Mouse (Mus musculus) gastrocnemius, postnatal 10 days (tissue): ENCODE results near the gene Cops8. TPM values are rescaled to one million over a fixed set of nuclear protein-coding genes. Genes with fewer than 3 reads are reported as not detected.
A peak's percentile ranks its signal among the peaks of the same experiment; 100 is the strongest.

ENCODE experiments used
- DNase-seq: peaks from one replicate; pipeline ENCODE4 v3.0.0; 2021; ENCODE audit warnings: mixed read lengths
- long read RNA-seq, 2 experiments: library from polyadenylated mRNA; stranded (forward); transcript quantifications; one replicate each; pipeline ENCODE4 v2.0.0; 2021
- total RNA-seq, 2 experiments: library from RNA; stranded (reverse); gene quantifications; 2 replicates each; pipeline ENCODE4 v1.2.3; 2021

The Cops8 gene
- 10 to 100 TPM; 74.9 to 75.5 TPM for total RNA-seq
- long read RNA-seq, experiment 1, transcript Cops8-201 (8 exons, 2,287 nt): major isoform, 139 of 147 reads
- long read RNA-seq, experiment 1, partial matches to known transcripts: 4 of 147 reads
- long read RNA-seq, experiment 1, other reads (novel, unspliced or antisense): 2 of 147 reads
- long read RNA-seq, experiment 2, transcript Cops8-201 (8 exons, 2,287 nt): major isoform, 130 of 139 reads
- long read RNA-seq, experiment 2, partial matches to known transcripts: 2 of 139 reads
- long read RNA-seq, experiment 2, other reads (novel, unspliced or antisense): 7 of 139 reads

DNA sequence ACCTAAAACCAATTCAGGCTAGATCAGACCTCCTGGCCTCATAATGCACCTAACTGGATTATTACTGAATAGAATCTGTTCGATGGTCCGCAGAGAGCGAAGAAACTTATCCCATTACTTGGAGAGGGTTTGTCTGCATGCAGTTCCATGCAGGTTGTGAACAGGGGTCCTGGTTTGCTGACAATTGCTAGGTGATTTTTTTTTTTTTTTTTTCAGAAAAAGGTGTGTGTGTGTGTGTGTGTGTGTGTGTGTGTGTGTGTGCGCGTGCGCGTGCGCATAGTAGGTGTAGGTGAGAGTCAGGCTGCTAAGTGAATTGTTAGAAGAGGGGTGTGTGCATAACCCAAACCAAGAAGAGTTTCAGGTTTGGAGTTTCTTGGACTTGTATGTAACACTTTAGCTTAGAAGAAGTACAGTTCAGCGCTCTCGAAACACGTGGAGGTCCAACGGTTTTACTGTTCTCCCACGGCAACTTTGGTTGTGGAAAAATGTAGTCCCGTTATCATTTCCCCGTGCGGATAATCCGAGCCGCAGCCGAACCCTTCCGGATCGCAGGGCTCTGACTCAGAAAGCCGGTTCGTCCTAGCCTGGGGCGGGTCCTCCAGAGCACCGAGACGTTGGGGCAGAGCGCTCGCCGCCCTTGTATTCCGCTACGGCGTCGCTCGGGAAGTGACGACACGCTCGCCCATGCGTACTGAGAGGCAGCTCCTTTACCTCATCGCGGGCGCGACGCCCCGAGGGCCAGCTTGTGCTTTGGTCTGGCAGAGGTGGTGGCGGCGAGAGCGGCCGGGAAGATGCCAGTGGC lies at the start of gene Cops8:
Gene Cops8, plus strand, starts transcription at position 223 of the 802 bp plus-strand sequence.
- DNase-seq: peak; percentile 98

DNA sequence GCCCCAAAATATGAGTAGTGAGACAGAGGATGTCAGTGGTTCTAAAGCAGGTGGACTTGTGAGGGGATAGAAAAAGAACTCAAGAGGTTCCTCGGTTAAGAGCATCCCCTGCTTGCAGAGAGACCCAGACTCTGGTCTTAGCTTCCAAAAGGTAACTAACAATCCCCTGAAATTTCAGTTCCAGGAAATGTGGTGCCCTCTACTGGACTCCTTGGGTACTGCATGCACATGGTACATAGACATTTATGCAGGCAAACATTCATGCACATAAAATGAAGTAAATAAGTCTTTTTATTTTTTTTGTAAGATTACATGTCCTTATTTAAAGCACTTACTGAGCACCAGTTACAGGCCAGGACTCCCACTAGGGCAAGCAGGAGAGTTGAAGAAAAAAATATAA lies 45.6 kb upstream of the Cops8 start:
- no peak for DNase-seq

DNA sequence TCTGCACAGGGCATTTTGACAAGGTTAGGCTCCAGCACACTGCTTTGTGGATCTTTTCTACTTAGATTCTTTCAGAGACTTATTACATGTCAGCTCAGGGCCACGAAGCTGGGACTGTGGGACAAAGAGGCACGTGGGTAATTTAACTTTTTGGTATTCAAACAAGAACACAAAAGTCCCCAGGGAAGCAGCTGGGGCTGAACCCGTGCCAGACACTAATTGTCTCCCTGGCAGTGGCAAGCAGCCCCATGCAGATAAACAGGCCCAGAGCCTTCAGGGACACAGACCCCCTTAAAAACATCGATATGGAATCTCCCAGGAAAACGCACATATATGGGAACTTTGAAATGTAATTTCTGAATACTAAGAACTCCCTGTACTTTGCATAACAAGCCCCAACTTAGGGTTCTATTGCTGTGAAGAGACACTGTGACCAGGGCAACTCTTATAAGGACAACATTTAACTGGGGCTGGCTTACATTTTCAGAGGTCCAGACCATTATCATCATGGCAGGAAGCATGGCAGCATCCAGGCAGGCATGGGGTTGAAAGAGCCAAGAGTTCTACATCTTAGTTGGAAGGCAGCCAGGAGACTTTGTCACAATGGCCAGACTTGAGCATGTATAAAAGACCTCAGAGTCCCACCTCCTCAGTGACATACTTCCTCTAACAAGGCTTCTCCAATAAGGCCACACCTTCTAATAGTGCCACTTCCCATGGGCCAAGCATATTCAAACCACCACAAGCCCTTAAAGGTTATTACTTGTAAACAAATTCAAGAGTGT lies 41.6 kb upstream of the Cops8 start:
- no peak for DNase-seq

DNA sequence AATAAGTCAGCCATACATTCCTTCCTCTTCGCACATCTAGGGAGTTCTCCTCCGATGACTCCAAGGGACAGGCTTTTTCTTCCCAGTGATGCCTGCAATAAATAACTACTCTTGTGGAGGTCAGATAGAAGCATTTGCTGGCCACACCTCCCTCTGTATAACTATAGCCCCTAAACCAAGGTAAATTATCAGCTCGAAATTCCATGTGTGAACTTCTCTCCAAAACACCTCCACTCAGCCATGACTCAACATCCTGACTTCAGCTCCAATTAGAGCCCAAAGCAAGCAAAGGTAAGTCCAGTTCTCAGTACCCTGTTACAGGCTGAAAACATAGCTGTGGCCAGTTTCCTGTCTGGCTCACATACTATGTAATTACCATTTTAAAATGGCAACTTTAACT lies 38.8 kb upstream of the Cops8 start:
- no peak for DNase-seq

DNA sequence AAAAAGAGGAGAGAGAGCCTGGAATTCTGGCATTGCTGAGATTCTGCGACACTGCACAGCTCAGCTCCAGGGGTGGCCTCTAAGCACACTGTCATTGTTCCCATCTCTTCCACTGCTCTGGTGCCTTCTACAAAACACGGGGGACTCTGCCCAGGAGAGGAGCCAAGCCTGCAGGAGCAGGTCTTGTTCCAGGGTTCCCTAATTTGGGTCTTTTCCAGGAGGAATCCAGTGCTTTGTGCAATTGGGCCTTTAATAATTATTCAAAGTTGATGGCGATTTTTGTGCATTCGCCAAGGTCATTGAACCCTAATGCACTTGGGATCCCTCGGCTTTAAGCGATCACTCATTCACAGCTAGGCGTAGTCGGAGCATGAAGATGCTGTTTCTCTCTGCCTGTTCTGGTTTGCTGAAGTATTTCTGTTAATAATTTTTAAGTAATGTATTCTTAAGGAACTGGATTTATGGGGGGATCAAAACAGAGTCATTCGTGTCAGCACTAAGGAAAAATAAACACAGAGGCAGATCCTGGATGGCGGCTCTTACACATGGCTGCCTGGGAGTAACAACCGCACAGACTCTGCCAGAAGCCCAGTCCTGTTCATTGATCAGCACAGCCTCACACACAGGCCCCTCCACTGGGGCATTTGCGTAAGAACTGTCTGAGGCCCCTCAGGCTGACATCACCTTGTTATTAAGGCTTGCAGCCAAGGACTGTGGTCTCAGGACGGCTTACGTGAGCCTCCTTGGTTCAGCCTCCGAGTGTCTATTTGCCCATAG lies 35.9 kb upstream of the Cops8 start:
- no peak for DNase-seq

DNA sequence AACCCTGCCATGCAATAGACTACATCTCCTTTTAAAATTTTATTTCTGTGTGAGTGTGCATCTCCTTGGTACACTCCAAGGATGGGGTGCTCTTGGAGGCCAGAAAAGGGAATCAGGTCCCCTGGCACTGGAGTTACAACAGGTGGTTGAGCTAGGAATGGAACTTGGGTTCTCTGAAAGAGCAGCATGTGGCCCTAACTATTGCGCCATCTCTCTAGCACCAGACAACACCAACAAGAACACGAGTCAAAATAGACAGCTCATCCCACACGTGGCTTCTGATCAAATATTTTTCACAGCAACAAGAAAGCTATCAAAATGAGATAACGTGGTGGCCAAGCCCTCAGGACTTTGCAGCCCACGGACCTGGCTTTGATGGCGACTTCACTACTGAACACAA lies 28.9 kb upstream of the Cops8 start:
- no peak for DNase-seq

DNA sequence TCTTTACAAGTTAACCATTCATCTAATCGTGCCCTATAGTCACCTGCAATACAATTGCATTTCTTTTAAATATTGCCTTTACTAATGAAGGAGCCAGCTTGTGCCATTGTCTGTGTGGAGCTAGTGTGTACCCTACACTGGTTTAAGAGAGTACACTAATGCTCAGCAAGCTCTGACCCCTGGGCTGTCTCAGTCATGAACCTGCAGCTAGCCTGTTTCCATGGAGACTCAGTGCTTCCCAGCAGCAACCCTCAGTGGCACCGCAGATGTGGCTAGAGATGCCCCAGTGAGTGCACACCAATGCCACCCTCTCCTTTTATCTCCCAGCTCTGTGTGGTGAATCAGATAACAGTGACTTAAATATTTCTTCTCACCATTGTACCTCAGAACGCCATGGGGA lies 27.9 kb upstream of the Cops8 start:
- no peak for DNase-seq

DNA sequence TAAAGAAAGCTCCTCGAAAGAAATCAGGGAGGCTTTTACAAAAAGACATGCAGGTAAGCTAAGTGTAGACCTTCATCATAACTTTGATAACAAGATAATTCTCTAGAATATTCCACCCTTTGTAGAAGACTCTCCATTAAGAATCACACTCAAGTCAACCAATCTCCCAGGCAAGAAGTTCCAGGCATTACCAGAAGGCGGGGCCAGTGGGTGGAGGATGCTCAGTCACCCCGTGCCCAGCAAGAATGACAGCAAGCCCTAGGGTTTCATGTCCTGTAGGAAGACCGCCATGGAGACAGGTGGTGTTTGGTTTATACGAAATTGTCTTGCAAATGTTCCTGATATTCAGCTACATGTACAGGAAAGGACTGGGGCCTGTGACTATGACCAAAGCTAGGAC lies 25.4 kb upstream of the Cops8 start:
- DNase-seq: no peak

DNA sequence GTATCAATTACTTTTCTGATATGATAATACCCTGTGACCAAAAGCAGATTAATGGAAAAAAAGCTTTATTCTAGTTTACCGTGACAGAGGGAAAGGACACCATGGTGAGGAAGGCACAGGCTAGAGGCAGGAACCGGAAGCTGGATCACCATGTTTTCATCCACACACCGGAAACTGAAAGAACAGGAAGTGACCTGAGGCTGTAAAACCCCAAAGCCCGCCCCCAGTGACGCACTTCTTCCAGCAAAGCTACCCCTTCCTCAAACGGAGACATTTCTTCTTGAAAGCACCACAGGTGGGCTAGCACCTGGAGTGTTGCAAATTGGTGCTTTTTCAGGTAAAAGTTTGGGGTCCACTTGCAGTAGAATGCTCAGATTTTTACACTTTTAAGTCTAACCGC lies 20.1 kb upstream of the Cops8 start:
- DNase-seq: no peak

DNA sequence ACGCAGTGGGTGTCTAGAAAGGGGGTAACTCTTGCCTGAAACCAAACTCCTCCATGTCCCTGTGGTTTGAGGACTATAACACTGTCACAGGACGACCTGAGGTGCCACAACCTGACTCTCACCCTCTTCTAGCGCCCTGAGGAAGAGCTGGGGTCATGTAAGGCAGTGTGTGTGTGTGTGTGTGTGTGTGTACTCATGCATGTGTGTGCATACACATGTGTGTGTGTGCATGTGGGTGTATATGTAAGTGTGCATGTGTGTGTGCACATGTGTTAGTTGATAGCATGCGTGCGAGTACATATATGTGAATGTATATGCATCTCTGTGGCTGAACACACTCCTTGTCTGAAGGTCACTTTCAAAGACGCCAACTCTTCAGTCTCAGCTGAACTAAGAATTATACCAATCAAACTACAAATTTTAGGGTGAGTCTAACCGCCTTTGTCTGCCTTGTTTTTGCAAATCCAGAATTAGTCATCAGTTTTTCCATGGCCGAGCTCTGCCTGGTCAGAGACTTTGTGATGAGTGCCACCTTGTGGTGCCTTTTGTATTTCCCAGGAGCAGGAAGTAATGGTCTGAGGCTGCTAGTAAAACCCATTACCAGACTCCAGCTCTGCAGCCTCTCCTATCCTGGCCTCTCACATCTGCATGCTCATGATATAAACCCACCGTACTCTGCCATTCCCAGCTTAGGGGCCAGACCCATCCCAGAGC lies 14.6 kb upstream of the Cops8 start:
- peak; percentile 85 for DNase-seq

DNA sequence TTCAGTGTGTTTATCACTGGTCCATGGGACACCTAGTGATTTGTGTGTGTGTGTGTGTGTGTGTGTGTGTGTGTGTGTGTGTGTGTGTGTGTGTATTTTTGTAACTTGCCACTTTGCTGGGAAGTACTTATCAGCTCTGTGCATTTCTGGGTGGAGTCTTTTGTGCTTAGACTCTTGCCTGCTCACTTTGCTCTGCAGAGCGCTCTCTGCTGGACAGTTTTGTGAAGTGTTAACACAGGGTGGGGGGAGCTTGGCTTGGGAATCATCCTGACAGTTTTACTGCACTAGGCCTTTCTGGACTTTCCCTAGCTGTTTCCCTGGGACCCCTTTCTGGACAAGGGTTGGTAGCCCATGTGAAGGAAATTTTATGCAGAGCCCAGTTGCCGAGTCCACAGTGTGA lies 12.0 kb upstream of the Cops8 start:
- peak; percentile 68 for DNase-seq

DNA sequence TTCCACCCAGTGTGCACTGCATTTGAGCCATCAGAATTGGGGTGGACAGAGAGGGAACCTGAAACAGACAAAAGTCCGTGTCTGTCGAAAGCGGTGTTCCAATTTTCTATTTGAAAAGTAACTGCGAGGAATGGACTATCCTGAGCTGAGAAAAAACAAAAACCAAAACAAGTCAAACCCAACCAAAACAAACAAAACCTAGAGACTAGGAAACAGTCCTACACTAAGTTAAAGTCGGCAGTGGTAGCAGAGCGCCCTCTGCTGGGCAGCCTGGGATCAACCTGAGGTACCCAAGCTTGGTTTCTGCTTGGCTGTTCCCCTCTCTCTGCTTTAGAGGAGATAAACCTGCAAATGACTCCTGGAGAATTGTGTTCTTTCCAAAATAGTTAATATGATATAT lies 10.0 kb upstream of the Cops8 start:
- peak; percentile 91 for DNase-seq

DNA sequence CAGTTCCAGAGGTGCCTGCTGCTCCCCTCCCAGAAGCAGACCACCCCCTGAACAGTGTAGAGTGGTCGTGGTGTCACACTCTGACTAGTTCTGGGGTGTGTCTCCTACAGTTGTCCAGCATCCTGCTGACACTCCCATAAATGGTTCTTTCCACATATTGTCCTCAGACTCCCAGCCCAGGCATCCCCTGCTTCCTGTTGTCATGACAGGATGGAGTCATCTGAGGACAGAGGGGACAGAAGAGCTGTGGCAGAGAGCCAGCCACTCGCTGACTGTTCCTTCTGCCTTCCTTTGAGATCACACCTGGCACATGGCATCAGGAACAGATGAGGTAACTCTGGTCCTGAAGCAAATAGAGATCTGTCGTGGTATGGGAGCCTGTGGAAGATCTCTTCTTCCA lies 3.6 kb upstream of the Cops8 start:
- peak; percentile 29 for DNase-seq

DNA sequence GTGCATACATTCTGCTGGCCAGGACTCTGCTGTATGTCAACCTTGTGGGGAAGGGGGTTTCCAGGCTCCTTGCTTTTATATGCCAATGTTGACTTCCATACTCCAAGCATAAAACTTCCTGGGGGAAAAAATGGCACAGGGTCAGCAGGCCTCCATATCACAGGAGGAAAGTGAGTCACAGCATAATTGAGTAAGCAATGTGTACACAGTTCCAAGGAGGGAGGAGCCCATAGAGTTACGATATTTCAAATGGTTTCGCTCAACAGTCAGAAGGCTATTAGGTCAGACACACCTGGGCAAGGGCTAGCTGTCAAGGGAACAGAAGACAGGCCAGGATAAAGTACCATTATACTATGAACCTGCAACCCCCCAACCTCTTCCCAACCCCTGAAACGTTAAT lies 1.7 kb upstream of the Cops8 start:
- no peak for DNase-seq

DNA sequence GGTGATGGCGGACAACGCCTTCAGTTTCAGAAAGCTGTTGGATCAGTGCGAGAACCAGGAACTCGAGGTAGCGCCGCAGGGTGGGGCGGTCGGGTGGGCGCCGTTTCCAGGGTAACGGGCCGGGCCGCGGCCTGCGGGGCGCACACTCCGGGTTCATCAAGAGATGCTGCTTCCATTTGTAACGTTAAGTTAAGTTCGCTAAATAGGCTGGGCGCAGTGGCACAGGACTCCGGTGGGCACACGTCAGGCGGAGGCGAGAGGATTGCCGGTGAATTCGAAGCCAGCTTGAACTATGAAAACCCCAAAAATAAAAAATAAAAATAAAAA lies 743 bp downstream of the Cops8 start:
- no peak for DNase-seq

DNA sequence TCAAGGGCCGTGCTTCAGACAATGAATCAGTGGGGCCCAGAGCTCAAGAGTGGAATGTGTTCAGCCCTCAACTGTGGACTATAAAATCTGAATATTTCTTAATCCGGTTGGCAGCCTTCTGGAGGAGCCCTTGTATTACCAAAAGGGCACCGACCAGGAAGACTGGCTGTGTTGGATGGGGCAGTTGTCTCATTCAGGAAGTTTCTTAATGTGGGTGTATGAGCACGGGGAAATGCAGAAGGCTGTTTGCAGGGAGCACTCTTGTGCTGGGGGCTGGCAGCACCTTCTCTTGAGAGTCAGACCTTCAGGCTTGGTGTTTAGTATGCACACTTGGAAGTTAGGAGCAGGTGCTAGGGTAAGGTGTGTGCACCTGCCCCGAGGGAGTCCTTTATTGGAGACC lies 6.6 kb downstream of the Cops8 start:
- DNase-seq: no peak

DNA sequence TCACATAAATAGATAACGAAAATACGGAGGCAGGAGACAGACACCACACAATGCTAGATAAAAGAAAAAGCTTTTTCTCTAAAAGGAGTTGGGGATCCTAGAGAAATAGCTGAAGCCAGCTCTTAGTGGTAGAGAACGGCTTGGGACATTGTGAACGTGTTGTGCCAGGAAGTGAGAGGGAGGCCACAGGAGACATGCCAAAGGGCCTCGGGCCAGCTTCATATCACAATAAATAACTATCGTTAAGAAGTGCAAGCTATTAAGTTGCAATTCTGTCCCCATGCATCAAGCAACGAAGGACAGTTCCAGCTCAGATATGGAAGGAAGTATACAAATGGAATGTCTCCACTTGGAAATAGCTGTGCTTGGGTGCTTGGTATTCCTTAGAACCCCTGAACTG lies 14.5 kb downstream of the Cops8 start:
- DNase-seq: no peak

DNA sequence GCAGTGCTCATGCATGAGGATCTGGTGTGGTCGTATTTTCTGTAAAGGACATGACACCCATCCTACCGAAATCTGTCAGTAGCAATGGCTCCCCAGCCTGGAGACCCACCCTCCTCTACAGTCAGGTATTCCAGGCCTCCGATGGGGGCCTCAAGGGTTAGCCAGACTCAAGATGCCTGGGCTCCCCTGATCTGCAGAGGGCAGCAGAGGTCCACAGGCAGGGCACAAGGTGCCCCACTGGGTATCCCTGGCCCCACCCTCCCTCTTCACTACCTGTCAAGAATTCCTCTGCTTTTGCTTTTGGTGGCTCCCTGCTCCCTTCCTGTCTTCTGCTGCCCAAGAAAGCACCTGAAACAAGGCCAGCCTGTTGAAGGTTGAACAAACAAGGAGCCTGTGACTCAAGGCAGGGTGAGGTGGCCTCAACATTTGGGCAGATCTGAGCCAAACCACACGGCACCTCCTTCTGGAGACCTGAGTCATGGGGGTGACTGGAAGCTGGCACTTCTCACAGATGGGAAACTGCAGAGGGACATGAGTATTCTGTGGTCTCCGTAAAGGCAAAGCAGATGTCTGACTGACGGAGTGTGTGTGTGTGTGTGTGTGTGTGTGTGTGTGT lies 30.7 kb downstream of the Cops8 start:
- DNase-seq: no peak

DNA sequence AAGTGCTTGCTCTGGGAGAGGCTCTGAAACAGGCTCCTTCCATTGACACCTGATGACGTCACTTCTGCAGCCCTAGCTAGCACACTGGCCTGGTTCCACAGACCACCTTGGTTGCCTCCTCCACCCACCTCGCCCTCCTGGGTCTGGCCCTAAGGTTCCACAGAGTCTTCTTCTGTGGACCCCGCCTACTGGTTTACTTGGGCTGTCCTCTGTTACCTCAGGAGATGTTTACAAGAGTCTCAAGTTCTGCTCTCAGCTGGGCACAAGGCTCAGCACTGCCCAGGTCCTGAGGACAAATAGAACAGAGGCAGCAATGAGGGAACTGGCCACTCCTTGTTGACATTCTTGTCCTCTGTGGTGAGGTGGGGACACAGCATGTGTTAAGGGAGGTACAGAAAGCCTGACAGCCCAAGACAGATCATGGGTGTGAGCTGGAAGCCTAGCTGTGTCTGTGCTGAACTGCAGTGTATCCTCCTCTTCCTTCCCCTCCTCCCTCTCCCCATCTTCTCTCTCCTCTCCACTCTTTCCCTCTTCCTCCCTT lies 31.5 kb downstream of the Cops8 start:
- DNase-seq: no peak

DNA sequence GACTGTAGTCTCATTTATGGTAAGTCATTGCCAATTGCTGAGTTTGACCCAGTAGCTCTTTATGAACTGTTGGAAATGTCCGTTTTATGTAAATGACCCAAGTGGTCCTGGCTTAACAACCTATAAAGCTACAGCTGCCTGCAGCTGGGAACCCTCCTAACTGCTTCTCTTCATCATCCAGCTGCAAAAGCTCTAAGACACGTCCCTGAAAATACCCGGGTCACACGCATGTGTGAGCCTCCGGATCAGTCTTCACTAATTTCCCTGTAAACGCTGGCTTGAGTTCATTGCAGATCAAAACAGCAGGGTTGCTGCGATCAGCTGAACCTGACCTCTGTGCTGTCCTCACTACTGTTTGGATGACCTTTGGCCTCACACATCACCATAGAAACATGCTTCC lies 35.6 kb downstream of the Cops8 start:
- DNase-seq: no peak
